Mouse (Mus musculus): ENCODE results near the gene Napa.

Napa gene

DNA sequence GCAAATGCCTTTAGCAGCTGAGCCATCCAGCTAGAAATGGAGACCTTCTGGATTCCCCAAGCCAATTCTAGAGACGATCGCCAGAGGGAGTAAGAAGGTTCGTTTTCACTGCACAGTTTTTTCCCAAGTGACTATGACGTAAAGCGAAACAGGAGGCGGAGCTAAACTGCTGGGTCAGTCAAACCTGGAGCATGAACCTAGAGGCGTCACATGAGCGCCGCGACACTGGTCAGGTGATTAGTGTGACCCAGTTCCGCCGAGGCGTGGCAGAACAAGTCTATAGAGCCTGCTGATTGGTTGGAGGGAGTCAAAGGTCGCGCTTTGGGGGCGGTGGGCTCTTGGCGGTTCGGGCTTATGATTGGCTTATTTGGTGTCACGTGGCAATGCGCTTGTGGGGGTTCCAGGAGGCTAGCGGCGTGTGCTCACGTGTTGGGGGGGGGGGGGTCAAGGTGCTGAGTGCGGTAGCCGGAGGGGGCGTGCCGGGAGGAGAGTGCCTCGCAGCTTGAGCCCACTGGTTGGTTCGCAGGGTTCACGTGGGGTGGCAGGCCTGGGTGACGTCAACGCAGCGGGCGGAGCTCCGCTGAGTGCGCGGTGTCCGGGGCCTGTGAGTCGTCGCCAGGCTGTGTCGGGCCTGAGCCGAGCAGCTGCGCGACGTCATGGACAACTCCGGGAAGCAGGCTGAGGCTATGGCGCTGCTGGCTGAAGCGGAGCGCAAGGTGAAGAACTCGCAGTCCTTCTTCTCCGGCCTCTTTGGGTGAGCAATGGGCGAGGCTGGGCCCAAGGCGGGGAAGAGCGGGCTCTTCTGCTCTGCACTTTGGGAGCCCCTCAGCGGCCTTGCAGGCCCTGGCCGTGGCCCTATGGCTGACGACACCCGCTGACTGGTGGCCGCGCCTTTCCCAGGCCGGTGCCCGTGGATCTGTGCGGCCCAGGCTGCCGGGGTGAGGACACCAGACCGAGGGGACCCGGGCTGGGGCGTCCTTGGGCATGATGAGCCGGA, at the start of gene Napa:
Gene Napa, plus strand, starts transcription at position 438 of the 997 bp plus-strand sequence.
- DNase-seq (ENCODE audit: low read depth, low spot score): peak; percentile 100

- peak; percentile 54 for DNase-seq (ENCODE audit: low read depth, low spot score)
Observed at GRCm38 (mm10) chr7:16048675-16049575, 49.3 kb upstream of the Napa start.

DNA sequence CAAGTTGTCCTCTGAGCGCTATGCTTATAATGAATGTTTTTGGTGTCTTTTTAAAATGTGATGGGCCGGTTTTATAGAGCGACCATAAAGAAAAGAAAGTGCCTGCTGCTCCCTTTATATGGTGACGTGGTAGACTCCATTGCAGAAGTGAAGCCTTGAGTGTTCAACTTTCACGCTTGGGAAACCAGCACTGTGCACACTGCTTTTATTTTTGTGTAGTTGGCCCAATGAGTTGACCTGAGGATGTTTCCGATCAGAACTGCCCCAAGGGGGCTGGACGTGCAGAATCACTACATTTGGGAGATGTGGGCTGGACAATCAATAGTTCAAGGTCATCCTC, 48.7 kb upstream of the Napa start:
- no peak for DNase-seq (ENCODE audit: low read depth, low spot score)

GRCm38 (mm10) chr7:16050600-16050999, 47.7 kb upstream of the Napa start:
- no peak for DNase-seq (ENCODE audit: low read depth, low spot score)

DNA sequence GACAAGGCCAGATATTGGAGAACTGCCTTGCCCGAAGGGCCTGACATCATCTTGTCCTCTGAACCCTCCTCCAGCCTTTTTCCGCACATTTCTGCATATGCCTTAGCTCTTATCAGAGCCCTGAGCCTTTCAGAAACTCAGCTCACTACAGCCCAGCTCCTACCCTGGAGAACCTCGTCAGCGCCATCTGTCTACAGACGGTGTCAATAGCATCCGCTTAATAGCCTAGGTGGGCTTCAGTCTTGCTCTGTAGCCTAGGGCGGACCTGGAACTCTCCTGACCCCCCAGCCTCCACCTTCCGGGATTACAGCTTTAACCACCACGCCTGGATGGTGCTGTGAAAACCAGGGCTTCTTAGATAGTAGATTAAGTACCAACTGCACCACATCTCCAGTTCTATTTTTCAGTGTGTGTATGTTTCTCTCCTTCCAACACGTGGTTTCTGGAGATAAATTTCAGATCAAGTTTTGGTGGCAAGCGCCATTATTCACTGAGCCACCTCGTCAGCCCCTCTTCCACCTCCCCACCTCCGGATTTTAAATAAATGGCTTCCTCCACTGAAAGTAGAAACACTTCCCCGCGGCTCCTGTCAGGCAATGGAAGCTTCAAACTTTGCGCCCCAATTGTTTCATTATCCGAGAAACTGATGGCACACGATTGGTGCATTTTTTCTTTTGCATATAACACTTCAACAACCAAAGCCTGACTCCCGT, 46.2 kb upstream of the Napa start:
- DNase-seq (ENCODE audit: low read depth, low spot score): peak; percentile 84

DNA sequence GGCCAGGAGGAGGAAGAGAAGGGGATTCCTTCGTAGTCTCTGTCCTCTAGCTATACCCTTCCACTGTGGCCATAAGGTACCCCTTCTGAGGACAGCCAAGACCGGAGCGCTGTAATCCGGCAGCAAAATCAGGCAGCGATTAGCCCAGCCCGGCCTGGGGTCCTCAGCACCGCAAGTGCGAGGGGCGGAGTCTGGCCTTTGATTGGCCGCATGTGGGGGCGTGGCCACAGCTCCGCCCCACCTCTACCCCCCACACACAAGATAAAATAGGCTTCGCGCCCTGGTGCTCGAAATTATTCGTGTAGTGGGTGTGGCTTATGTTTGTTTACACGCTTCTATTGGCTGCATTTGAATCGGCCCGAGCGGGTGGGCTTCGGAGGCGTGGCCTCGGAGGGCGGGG, 45.6 kb upstream of the Napa start:
- peak; percentile 97 for DNase-seq (ENCODE audit: low read depth, low spot score)

- no peak for DNase-seq (ENCODE audit: low read depth, low spot score)
Observed at GRCm38 (mm10) chr7:16053105-16053504, 45.2 kb upstream of the Napa start.

DNA sequence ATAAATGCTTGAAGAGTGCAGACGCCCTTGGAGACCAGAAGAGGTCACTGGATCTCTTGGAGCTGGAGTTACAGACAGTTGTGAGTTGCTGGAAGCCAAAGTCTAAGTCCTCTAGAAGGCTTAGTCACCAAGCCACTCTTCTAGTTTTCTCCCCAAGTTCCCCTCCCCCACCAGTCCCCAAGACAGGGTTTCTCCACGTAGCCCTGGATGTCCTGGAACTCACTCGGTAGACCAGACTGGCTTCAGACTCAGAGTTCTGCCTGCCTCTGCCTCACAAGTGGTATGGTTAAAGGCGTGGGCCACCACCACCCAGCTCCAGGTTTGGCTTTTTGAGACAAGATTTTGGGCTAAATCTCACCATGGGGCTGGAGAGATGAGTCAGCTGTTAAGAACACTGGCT, 43.3 kb upstream of the Napa start:
- no peak for DNase-seq (ENCODE audit: low read depth, low spot score)

DNA sequence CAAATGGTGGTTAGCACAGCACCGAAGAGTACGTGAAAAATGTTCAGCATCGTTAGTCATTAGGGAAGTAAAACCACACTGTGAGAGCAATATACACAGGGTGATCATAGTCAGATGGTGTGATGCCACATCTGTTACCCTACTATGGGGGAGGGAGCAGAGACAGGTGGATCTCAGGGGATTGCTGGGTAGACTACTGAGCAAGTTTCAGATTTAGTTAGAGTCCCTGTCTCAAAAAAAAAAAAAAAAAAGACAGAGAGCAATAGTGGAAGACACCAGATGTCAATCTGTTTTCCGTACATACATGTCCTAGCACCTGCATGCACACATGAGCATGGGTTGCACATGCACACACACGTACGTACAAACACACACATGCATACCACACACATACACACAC, 42.6 kb upstream of the Napa start:
- peak; percentile 72 for DNase-seq (ENCODE audit: low read depth, low spot score)

DNA sequence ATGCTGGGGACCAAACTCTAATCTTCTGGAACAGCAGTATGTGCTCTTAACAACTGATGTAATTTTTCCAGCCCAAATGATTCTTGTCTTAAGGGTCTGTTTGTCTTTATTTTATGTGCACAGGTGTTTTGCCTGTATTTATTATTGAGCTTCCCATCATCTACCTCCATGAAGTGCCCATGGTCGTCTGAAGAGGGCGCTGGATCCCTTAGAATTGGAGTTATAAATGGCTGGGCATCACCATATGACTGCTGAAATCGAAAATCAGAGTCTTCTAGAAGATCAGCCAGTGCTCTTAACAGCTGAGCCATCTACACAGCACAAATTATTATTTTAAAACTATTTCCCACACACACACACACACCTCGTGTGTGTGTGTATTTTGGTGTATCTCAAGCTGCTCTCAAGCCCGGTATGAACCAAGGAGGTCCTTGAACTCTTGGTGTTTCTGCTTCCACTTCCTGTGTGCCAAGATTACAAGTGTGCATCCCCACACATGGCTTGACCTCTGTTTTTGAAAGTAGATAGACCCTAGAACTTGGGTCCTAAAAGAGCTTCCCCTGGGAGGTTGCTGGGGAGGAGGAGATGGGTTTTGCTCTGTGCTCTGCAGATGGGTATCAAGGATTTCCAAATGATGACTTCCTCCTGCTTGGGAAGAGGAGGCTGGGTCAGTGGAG, 41.7 kb upstream of the Napa start:
- peak; percentile 73 for DNase-seq (ENCODE audit: low read depth, low spot score)

GRCm38 (mm10) chr7:16057136-16057534, 41.1 kb upstream of the Napa start:
- peak; percentile 85 for DNase-seq (ENCODE audit: low read depth, low spot score)

- DNase-seq (ENCODE audit: low read depth, low spot score): no peak
Observed at GRCm38 (mm10) chr7:16061219-16062098, 36.8 kb upstream of the Napa start, which contains the start of gene Zfp541. Gene Zfp541, plus strand, starts transcription at chr7:16061814.

- DNase-seq (ENCODE audit: low read depth, low spot score): no peak
Observed at GRCm38 (mm10) chr7:16062099-16062420, 36.2 kb upstream of the Napa start.

DNA sequence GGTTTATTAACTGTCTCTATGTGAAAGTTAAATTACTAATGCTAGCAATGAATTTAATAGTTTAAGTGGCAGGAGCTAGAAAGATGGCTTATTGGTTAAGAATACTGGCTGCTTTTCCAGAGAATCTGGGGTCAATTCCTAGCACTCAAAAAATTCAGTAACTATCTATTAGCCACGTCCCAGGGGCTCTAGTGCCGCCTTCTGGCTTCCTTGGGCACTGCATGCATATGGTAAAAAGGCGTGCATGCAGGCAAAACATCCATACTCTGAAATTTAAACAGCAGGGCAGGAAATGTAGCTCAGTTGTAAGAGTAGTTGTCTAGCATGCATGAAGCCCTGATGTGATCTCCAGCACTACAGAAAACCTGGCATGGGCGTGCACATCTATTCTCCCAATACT, 34.8 kb upstream of the Napa start:
- DNase-seq (ENCODE audit: low read depth, low spot score): peak; percentile 45

- DNase-seq (ENCODE audit: low read depth, low spot score): no peak
Observed at GRCm38 (mm10) chr7:16070846-16071245, 27.4 kb upstream of the Napa start.

GRCm38 (mm10) chr7:16071906-16072305, 26.4 kb upstream of the Napa start:
- no peak for DNase-seq (ENCODE audit: low read depth, low spot score)

DNA sequence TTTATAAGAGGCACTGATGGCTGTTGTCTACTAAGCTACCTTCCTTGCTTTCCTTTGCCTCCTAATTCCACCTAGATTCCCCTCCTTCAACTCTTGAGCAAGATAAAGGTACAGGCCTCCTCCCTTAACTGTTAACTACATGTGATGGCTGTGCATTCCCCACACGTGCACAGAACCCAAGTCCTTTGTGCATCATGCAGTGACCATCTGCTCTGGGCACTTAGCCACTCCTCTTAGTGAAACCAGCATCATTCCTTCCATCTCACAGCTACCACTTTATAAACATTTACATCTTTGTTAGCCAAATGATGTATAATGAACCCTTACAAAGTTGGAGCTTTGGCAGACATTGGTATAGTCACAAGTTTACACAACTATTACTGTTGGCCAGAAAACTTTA, 18.3 kb upstream of the Napa start:
- no peak for DNase-seq (ENCODE audit: low read depth, low spot score)

DNA sequence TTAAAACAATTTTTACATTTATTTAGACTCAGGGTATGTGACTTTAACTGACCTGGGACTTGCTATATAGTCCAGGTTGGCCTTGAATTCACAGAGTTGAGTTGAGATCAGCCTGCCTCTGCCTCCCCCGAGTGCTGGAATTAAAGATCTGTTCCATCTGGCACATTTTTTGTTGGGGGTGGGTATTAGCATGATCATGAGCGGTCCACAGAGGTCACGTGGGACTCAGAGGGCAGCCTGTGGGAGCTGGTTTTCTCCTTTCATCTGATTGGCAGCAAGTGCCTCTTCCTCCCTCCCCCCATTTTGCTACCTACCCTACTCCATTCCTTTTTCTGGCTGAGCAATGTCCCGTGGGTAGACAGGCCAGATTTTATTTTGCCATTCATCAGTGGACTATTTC, 17.7 kb upstream of the Napa start:
- DNase-seq (ENCODE audit: low read depth, low spot score): no peak

DNA sequence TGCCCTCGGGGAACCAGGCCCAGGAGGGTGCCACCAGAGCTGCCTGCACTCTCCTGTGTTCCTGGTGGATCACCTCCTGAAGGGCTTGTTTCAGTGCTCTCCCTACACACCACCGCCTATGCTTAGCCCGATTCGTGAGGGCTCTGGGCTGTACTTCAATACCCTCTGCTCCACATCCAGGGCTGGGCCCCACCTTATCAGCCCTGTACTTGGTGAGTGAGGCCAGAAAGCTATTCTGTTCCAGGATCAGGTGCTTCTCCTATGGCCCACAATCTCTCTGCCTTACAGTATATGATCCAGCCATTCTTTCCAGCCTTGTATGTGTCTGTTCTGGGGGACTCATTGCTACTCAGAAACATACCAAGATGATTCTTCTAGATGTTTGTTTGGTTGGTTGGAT, 14.9 kb upstream of the Napa start:
- no peak for DNase-seq (ENCODE audit: low read depth, low spot score)

- DNase-seq (ENCODE audit: low read depth, low spot score): no peak
Observed at GRCm38 (mm10) chr7:16087587-16087986, 10.7 kb upstream of the Napa start.
